ENCODE assay signal across 8 mouse cellular contexts in the genomic region with DNA sequence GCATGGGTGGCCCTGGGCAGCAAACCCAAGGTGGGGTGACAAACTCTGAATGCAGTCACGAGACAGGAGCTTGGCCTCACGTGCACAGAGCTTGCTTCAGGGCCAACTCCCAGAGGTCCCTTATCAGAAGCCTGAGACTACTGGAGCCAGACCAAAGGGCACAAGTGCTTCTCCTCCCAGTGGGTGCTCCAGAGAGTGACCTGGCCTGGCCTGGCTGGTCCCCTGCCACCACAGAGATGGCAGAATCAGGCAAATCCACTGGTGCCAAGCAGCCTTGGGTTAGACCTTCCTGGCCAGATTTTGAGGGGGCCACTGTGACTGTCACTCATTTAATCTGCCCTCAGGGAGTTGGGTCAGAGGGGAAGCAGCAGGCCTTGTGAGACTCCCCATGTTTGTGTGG. TPM values are rescaled to one million over a fixed set of nuclear protein-coding genes. Genes with fewer than 3 reads are reported as not detected.
DNase-seq lines count a peak whose midpoint lies in the region; ATAC-seq and TF ChIP-seq lines count a peak whose summit lies in the region.
"Had no signal": no experiment of that assay in that cellular context is flagged by ENCODE, and none has a peak within 500 bp of the region (broad histone marks: within the 10 kb centered on the region; RNA-seq: fewer than 3 reads in every experiment).

No protein-coding gene starts in this region.

- 0 out of 2 replicates have a peak, but pooled peaks cover 4% of the 10 kb centered on the region for H3K4me1 ChIP-seq in intestine, postnatal 0 days (replicated peaks; ENCODE audit: control insufficient read depth, insufficient read depth, low read length)

- WGBS in intestine, postnatal 0 days, result 32% methylated on average over 2 of the region's 2 CpGs

- no peaks in the 10 kb centered on the region for H3K27me3 ChIP-seq in intestine, postnatal 0 days (replicated peaks; ENCODE audit: control insufficient read depth, insufficient read depth, low read length)
- H3K27me3 ChIP-seq: embryonic facial prominence, embryonic 13.5 days had no signal

- H3K4me2 ChIP-seq in intestine, postnatal 0 days (replicated peaks; ENCODE audit: low read depth), result no peak overlapping the region
- H3K4me2 ChIP-seq: embryonic facial prominence, embryonic 13.5 days had no signal

- no peaks in the 10 kb centered on the region for H3K9me3 ChIP-seq in intestine, postnatal 0 days (ENCODE audit: control insufficient read depth)
- H3K9me3 ChIP-seq: embryonic facial prominence, embryonic 13.5 days had no signal

- no peak overlapping the region for H3K4me3 ChIP-seq in intestine, postnatal 0 days (ENCODE audit: low read depth, low read length)
- H3K4me3 ChIP-seq: embryonic facial prominence, embryonic 13.5 days had no signal

- peak; percentile 68 for DNase-seq in adrenal gland, adult 8-10 months
- peak; percentile 65 for DNase-seq in c-Kit-positive CD71-positive TER-119-positive erythroid progenitor cells, embryonic 14.5 days (ENCODE audit: low spot score)
- peak; percentile 33 to 57 for DNase-seq in lung, postnatal 4 days
- no peak for DNase-seq in gastrocnemius, adult 18-20 months (ENCODE audit: low spot score)
- DNase-seq in thymus, adult 18-20 months, result no peak

- ATAC-seq in intestine, postnatal 0 days, result peak; percentile 91
- ATAC-seq in monocyte, adult 5-6 weeks (replicated peaks; ENCODE audit: insufficient number of reproducible peaks, low FRiP score, low TSS enrichment, poor library complexity, severe bottlenecking), result no peak

- H3K27ac ChIP-seq in intestine, postnatal 0 days (ENCODE audit: low read depth, low read length), result peak overlapping the region; percentile 55

- H3K36me3 ChIP-seq in intestine, postnatal 0 days (ENCODE audit: control insufficient read depth, insufficient read depth), result no peaks in the 10 kb centered on the region
- H3K36me3 ChIP-seq: embryonic facial prominence, embryonic 13.5 days had no signal

- H3K9ac ChIP-seq in intestine, postnatal 0 days (ENCODE audit: low read depth, low read length), result no peak overlapping the region
- H3K9ac ChIP-seq: embryonic facial prominence, embryonic 13.5 days had no signal

- TF ChIP-seq CTCF in intestine, postnatal 0 days (IDR thresholded peaks at IDR 0.05; ENCODE audit: low read depth), result peak; percentile 5; the same call in 1 of the 2 replicates

RNA-seq across cellular contexts. Expression of gene Asprv1, which starts 8.5 kb away (rescaled TPM):
- total RNA-seq in adrenal gland, adult 8-10 months (2022), result under 1 TPM in 3 of 4 experiments, not detected in 1; 0.15 to 0.86 (median 0.83) TPM
- polyA plus RNA-seq in intestine, postnatal 0 days (2015; fragmentation: Nextera tagmentation; extraction: Ambion mirVana), result 1.3 and 1.6 TPM in 2 replicates
- total RNA-seq in gastrocnemius, adult 18-20 months (2021), result not detected
- total RNA-seq in monocyte, adult 5-6 weeks (2017), result 0.29 to 0.96 TPM in 2 of 3 replicates, not detected in the other

RNA-seq across cellular contexts. Expression of gene Mxd1, which starts 32.5 kb away (rescaled TPM):
- total RNA-seq in adrenal gland, adult 8-10 months (2022), result 10 to 100 TPM in 2 of 4 experiments, 1 to 10 TPM in 2; 8.5 to 14.1 (median 10.5) TPM
- polyA plus RNA-seq in intestine, postnatal 0 days (2015; fragmentation: Nextera tagmentation; extraction: Ambion mirVana), result 23.1 and 23.9 TPM in 2 replicates
- 1 to 10 TPM; 2.6 TPM for total RNA-seq in gastrocnemius, adult 18-20 months (2021)
- total RNA-seq in monocyte, adult 5-6 weeks (2017), result 87.4 to 128 TPM (median 90.9 TPM) in 3 replicates

RNA-seq across cellular contexts. Expression of gene Snrnp27, which starts 47.8 kb away (rescaled TPM):
- 10 to 100 TPM; 54.4 to 57.5 (median 55.9) TPM for total RNA-seq in adrenal gland, adult 8-10 months (2022)
- 86.4 and 97.1 TPM in 2 replicates for polyA plus RNA-seq in intestine, postnatal 0 days (2015; fragmentation: Nextera tagmentation; extraction: Ambion mirVana)
- 10 to 100 TPM; 77.6 to 78.6 TPM for total RNA-seq in gastrocnemius, adult 18-20 months (2021)
- 67.2 to 70.2 TPM (median 68.0 TPM) in 3 replicates for total RNA-seq in monocyte, adult 5-6 weeks (2017)

Comparison
In these comparisons a context has a peak if more than half of its experiments do, and no peak if none do; other contexts are left out.
1. DNase-seq: peak in adrenal gland, adult 8-10 months (single experiment), c-Kit-positive CD71-positive TER-119-positive erythroid progenitor cells, embryonic 14.5 days (single experiment) and lung, postnatal 4 days (2 of 2); none in gastrocnemius, adult 18-20 months (single experiment) and thymus, adult 18-20 months (0 of 2).